Mouse (Mus musculus) kidney, postnatal 25 days (tissue): ENCODE data around the gene Pex5l.

Source experiments
- DNase-seq, 2 experiments: peaks; one replicate each; pipeline ENCODE4 v3.0.0; 2021; ENCODE audit warnings: mixed read lengths in 2 of 2

The Pex5l gene

DNA sequence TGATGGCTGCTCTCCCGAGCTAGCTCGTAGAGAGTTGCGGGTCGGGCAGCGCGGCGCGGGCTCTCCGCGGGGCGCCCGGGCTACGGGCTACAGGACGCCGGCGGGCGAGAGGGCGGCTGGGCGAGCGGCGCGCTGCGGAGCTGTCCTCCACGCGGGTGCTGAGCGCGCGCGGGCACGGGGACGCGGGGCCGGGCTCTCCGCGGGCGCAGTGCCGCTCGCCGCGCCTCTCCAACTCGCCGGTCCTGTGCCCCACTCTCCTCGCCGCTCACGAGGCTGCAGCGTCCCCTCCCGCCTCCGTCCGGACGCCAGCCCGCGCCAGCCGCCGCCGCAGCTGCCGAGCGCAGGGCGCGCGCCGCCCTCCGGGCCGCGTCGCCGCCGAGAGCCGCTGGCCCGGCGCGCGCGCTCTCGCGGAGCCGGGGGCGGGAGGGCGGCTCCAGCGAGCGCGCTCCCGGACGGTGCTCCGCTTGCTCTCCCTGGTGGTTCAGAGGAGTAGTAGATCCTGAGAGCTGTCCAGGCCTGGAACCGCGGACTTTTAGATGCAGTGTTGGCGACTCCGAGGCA, at the start of gene Pex5l:
Gene Pex5l (minus strand): TSS at position 347 of the 561 bp plus-strand sequence.
- DNase-seq = peak; percentile 7 to 40

DNA sequence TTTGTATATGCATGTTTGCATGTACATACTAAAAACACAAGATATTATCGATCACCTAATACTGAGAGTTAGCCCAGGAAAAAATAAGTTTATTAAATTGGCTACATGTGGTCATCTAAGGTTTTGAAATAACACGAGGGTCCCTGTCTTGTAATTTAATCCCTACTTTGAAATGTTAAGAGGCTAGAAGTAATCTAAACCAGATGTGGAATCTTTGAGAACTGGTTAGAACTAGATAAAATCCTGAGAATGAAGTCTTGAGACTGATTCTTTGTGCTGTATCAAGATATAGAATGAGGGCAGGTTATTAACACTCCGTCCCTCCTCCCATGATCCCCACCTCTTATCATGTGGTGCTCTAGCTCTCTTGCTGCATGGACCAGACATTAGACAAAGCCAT, 22.1 kb upstream of the Pex5l start:
- no peak for DNase-seq

DNA sequence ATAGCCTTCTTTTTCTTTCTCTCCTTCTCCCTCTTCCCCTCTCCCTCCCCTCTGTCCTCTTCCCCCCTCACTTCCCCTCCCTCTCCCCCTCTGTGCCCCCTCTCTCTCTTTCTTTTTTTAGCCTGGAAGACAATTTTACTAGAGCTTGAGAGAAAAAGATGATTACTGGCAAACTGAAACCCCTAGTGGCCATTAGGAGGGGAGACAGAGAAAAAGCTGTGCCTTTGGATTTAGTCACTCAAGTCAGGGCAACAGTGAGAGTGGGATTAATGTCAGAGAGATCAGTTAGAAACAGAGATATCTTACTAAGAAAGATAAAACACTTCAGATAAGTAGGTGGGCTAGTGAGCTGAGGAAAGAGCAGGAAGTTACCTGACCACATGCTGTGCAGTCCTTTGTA, 20.8 kb upstream of the Pex5l start:
- no peak for DNase-seq

DNA sequence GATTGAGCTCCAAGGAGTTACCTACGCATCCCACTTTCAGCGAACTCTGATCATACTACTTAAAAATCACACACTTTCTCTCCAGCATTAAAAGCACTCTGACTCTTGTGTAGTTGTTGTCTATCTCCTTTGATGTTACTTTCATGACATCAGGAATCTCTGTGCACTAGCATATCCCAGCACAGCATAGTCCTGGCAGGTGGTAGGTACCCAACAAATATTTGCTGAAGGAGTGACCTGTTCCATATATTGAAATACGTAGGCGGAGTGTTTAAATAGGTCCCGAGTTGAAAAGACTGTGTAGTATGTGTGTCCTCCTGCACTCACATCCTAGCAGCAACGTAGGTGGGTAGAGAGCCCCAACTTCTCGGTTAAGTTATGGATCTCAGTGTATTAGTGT, 545 bp upstream of the Pex5l start:
- DNase-seq = no peak

DNA sequence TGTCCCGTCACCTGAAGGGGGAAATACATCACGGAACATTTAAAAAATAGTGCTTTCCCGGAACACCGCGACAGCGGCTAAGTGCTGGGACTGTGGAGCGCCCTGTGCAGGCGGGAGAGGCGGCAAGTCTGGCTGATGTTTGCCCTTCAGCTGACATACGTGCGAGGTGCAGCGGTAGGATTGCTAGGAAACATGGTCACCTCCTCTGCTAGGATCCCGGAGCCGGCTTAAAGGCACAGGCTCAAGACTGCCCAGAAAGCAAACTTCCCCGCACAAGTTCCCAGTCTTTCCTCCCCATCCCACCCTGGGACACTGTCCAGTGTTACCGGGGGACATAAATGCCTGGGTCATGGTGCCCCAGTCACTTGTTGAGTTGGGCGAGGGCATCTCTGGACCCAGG, 649 bp downstream of the Pex5l start:
- no peak for DNase-seq

DNA sequence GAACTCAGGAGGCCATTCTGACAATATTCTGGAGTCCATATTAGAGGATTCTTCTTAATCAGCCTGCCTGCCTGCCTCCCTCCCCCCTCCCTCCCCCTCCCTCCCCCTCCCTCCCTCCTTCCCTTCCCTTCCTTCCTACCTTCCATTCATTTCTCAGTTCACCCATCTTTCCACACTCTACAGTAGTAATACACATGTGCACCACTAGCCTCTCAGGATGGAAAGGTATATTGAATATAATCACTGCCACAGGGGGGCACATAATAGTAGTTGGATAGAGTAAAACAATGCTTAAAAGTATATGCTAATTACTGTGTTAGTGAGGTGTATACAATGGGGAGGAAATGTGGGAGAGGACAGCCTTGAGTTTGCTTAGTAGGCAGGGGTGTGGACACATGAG, 13.1 kb downstream of the Pex5l start:
- DNase-seq = no peak

DNA sequence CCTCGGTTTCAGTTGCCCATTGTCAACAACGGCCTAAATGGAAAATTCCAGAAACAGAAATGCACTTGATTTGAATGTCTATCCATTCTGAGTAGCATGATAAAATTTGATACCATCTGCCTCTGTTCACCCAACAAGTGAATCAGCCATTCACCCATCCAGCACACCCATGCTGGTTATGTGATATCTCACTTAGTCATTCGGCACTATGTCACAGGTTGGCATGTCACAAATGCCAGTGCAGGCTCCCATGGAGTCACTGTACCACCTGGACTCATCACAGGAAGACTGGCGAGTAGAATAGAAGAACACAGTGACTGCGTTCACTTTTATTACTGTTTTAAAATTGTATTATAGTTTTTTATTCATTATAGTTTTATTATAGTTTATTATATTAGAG, 18.3 kb downstream of the Pex5l start:
- no peak for DNase-seq

DNA sequence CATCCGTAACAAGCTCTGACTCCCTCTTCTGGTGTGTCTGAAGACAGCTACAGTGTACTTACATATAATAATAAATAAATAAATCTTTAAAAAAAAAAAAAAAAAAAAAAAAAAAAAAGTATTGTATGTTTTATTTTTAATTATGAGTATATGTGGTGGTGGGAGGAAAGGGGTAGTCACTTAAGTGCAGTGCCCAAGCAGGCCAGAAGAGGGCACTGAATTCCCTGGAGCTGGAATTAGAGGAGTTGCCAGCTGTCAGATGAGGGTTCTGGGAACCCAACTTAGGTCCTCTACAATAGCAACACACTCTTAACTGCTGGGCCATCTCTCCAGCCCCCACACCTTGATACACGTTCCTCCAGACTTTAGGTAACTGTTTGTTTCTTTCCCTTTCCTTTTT, 37.3 kb downstream of the Pex5l start:
- DNase-seq = no peak

DNA sequence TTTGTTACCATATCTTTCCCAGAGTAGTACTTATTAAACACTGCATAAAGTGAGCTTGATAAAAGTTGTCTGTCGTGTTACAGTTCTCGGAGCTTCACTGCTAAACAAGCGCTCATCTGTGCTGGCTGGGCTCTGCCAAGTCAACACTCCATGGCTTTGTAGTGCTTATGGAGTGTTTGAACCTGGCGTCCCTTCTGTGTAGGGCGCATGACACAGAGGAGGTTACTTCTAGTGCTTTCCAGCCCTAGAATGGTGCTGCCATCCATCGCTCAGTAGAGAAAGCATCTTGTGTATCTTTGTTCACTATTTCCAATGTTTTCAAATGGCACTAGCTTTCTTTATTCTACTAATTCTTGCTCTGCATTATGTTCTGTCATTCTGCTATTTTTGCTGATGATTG, 39.5 kb downstream of the Pex5l start:
- DNase-seq = no peak

DNA sequence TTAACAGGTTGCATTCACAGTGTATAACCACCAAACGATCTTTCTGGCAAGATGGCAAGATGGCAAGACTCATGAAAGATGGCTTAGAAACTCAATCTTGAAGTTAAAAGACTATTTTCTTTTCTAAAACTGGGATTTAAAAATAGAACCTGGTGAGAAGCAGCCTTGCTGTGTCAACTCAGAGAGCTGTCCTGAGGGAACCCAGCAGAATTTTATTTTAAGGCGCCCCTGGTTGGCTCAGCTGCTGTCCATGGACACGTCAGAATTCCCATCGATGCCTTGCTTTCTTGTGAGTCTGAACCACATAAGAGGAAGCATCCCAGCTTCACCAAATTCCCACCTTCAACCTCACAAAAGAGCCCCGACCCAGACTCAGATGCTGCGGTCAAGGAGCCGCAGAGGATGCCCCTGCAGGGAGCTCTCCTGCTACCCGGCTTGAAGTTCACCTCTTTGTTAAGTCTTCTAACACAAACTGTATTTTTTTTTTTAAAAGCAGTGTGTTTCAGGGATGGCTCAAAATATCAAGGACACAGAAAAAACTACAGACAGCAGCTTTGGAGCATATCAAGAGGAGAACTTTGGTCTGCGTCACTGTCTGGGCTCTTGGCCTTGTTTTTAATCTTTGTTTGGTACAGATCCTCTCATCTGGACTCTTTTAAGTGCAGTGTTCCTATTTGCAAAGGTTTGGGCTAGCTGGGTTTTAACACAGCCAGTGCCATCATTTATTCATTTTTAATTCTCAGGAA, 44.3 kb downstream of the Pex5l start:
- DNase-seq = no peak

DNA sequence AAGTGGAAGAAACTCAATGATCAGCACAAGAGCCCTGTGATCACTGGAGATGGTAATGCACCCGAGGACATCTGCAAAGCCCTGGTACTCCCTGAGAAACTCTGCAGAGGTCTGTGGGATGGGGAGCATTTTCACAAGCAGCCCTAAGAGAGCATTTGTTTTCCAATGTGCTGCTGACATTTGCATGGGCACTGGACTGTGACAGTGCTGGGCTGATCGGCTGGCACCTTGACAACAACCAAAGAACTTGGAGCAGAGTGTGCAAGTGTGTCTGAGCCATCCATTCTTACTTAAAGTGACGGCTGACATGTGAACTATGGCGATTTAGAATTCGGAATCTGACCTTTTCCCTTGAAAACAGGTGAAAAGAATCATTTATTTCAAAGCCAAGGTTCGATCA, 49.4 kb downstream of the Pex5l start:
- peak in 1 of 2 experiments; percentile 46 for DNase-seq

DNA sequence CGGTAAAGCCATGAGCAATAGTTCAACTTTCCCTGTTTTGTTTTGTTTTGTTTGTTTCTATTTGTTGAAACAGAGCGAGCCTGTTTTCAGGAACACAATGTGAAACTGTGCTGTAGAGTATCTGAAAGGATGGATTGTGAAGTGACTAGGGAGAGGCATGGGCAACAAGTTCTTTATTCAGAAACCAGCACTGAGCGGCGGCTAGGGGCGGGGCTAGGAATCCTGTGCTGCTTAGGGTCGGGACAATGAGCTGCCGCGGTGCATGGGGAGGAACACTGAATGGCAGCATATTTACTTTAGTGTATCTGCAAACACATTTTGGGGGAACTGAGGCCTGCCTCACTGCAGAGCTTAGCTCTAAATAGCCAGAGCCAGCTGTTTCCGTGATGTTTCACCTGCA, 53.0 kb downstream of the Pex5l start:
- DNase-seq = no peak

DNA sequence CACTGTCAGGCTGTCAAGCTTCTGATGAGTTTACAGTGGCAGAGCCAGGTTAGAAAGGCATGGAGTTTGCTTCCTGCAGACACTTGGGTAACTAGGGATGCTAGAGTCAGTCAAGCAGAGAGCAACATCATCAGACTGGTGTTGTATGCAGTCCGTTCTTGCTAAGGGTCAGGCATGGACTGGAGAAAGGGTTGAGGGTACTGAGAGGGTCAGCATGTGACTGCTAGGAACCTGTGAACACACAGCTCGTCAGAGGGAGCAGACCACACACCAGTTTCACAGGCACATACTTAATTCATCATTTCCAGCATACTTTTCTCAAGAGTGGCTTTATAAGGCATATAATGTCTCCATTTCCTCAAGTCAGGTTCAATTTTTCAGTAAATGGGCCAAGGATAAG, 53.6 kb downstream of the Pex5l start:
- no peak for DNase-seq

DNA sequence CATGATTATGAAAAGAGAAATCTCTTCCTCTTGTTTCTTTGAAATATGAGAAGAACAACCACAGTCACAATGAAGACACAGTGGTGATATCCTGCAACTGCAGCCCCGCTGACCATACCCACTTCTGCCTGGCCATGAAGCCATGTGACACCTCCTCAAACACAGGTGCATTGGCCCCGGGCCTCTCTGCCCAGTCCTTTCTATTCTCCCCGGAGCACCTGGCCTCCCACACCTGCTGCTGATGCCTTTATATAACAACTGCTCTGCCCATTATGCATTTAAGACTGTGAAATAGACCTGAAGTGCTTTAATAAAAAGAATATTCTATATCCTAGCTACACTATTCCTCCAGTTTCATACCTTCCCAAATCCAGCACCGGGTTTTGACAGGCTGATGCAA, 54.8 kb downstream of the Pex5l start:
- no peak for DNase-seq

DNA sequence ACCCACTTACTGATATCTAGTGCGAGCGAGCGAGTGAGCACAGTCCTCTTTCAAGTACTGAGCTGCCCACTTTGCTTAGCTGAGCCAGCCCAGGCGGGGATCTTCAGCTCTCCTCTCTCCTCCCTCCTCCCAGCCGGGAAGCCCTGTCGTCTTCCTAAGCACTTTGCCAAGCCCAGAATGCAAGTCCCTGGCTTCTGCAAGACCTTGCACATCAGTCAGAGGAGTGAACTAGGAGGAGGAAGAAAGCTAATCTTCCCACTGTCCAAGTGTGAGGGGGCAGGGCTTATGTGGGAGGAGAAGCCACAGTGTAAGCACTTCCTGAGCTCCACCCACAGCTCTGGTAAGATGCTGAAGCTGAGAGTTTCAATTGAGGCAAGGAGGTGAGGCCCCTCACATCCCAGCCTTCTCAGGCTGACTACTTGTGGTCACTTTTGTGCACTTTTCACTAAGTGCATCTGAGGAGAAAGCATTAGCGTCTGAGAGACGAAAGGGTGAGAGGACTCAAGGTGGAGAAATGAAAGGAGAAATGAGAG, 60.2 kb downstream of the Pex5l start:
- no peak for DNase-seq

DNA sequence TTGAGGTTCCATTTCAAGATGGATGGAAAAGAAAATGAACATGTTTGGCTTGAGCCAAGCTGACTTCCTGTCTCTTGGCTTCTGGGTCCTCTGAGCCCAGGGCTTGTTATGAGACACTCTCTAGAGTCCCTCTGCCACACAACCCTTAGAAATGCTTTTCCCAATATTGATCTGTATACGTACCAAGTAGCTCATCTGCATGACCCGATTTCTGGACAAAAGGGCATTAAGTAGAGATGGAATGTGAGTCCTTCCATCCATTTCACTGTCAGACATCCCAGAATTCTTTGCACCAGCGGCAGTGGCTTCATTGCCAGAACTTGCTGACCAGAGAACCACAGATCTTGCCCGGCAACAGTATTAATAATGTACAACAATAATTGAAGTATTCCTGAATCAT, 61.3 kb downstream of the Pex5l start:
- DNase-seq = no peak

DNA sequence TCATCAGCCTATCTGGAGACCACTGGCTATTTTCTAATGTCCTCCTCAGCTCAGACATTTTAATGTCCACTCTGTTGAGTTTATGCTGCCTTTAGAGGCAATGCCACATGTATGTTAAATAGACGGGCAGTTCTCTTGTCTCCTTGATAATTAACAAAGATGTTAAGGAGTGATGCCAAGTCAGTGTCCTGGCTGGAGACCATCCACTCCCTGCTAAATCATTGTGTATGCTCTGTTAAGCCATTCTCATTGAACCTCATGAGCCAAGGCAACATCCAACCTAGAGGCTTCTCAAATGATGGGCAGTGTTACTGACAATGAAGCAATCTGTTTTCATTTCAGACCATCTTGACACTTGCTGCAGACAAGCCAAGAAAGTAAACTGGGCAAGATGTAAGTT, 63.4 kb downstream of the Pex5l start:
- DNase-seq = no peak

DNA sequence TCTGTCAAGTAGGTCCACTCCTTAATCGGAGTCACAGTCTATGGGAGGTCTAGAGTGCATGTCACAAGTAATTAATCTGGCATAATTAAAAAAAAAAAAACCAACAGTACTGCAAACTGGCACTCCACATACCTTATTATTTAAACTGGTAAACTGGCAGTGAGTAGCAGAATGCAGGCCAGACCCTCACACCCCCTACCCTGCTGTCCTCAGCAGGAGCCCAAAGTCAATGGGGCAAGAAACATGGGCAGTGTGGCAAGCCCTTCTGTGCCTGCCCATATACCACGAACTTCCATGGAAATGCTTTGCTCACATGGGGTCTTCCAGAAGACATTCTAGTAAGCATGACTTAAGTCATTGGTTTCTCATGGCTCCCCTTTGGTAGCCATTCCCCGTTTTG, 63.9 kb downstream of the Pex5l start:
- DNase-seq = no peak

DNA sequence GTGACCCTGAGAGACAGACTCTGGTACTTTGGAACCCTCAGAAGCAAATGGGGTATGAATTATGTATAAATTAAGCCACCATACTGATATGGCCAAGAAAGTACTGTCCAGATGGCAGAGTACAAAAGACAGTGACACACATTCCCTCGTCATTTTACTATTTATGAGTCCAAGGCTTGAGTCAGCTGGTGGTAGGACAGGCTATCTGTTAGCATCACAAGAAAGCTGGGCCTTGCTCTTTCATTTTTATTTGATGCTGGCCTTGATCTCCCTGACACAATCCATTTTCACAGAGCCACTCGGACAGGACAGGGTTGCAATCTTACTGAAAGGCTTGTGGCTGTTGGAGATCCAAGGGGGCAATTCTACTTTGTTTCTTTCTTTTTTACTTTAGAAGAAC, 67.4 kb downstream of the Pex5l start:
- no peak for DNase-seq

DNA sequence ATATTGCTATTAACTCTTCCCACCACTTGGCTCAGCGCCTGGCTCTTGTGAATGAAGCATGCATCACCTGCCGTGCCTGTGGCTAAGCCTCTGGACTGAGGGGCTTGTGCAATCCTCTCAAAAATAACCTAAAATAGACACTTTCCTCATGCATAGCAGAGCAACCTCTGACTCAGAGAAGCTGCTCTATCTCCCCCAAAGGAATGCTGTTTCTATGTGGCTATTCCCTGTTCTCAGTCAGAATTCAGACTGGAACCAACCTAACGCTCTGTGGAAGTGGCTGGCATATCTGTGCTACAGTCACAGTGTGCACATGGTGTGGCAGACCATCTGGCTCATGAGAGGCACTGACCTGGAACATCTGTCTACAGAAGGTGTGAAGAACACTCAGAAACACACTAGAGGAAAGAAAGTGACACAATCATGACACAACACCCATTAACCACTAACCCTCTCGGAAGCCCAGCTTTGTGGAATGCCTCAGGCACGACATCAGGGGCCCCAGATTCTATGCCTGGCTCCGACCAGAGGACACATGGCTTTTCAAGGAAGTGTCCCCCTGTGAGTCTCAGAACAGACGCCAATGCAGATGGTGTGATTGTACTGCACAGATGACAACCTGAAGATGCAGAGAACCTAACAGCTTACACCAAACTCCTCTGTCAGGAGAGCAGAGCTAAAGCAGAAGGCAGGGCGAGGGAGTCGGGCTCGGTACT, 68.6 kb downstream of the Pex5l start:
- DNase-seq = no peak

DNA sequence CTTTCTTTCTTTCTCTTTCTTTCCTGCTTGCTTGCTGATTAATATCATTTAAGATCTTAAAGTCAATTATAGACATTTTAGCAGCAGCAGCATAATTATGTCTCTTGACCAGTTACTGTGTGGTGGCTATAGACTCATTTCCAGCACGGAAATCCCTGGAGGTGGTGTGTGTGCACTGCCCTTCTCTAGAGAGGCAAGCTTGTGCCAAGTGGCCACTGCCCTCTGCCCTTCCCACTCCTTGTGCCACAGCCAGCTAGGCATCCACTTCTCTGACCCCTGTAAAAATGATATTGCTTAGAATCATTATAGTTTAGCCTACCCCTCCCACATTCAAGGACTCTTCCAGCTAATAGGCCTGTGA, 69.2 kb downstream of the Pex5l start:
- no peak for DNase-seq

DNA sequence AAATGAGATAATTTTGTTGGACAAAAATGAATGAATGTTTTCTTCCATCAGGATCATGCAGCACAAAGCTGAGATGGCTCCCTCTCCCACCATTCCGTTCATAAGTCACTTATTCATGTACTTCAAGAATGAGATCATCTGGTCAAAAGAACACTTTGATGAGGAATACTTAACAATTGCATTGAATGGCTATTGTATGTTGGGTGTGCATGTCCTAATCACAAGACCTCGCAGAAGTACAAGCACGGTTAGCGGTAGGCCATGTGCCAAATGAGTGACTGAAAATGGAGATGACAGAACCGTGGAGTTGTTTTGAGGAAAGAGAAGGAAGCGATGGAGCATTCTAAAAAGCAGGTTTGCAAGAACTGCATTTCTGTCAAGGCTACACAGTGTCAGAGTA, 72.3 kb downstream of the Pex5l start:
- DNase-seq = no peak

DNA sequence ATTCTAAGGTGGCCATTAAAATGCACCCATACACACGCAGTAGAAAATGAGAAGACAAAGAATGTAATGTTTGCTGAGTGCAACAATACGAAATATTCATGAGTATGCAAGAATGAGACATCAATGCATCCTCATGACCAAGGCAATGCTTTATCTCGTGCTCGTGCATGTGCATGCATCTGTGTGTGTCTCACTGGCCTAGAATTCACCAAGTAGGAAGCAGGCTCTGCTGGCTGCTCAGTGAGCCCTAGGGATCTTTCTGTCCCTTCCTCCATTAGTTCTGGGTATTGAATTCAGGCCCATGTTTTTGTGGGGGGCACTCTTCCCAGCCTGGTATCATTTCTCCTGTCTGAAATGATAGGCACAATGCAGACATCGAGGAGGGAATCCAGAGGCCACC, 74.9 kb downstream of the Pex5l start:
- no peak for DNase-seq

DNA sequence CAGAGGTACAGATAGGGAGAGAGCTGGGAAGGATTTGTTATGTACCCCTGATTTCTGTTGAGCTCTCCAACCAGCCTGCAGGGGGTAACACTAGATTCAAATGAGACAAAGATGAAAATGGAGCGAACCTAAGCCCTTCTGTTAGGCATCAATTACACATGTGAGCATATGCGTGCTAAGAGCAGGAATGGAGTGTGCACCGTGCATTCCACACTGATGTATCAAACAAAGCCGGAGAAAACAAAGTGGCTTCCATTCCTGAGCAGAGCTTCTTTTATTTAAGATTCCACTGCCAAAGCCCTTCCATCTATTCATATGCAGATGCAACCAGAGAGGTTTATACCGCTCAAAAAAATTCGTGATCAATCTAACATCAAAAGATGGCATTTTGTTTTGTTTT, 79.5 kb downstream of the Pex5l start:
- DNase-seq = no peak
